Mouse (Mus musculus): ENCODE measurements around the gene Trp53i13.

DNA sequence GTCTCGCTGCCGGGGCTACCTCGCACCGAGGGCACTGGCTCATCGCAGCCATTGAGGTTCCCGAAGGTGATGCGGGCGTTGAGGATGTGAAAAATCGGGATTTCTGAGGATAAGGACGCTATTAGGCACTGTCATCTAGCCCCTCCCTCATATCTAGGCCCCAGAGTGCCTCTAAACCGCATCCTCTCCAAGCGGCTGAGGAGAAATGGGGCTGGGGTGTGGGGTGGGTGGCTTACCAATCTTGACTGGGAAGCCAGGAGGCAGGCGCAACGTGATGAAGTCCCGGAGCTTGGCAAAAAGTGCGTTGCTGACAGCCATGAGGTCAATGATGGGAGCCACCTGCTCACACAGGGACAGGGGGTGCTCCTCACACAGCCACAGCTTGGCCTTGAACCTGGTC is 43.0 kb downstream of the Trp53i13 start:
- TF ChIP-seq HCFC1 (IDR thresholded peaks at IDR 0.05; ENCODE audit: borderline replicate concordance, insufficient read depth, low read length) = no peak
- TF ChIP-seq ZNF384 (IDR thresholded peaks at IDR 0.05; ENCODE audit: low read depth, low read length) = no peak
- TF ChIP-seq ZC3H11A (IDR thresholded peaks at IDR 0.05; ENCODE audit: borderline replicate concordance, low read depth, low read length) = no peak
- TF ChIP-seq CHD2 (IDR thresholded peaks at IDR 0.05; ENCODE audit: low read depth, low read length) = no peak
